Comparison of ENCODE assay signal across 8 mouse cellular contexts in genomic region chrX:57053174-57053992, GRCm38 (mm10). TPM values are rescaled to one million over a fixed set of nuclear protein-coding genes. Genes with fewer than 3 reads are reported as not detected.
DNase-seq lines count a peak whose midpoint lies in the region; ATAC-seq and TF ChIP-seq lines count a peak whose summit lies in the region.

TSS of gene Htatsf1 (plus strand) at chrX:57053583.

- H3K27ac ChIP-seq in ES-E14 (ENCODE audit: insufficient read depth, low read depth, low read length, poor library complexity, severe bottlenecking), result peak within 1 kb of the TSS; percentile 97
- peak within 1 kb of the TSS; percentile 98 for H3K27ac ChIP-seq in forebrain, embryonic 15.5 days (replicated peaks)
- peak within 1 kb of the TSS; percentile 96 for H3K27ac ChIP-seq in layer of hippocampus, adult 2 months
- H3K27ac ChIP-seq in lung, embryonic 14.5 days (ENCODE audit: low read depth), result peak within 1 kb of the TSS; percentile 95
- peak within 1 kb of the TSS; percentile 97 for H3K27ac ChIP-seq in olfactory bulb, adult 2 months (ENCODE audit: insufficient read depth, low read depth, low read length)
- H3K27ac ChIP-seq in thymus, adult 2 months (ENCODE audit: control insufficient read depth, insufficient read depth, low read length), result peak within 1 kb of the TSS; percentile 40

- H3K4me1 ChIP-seq in ES-E14 (ENCODE audit: control insufficient read depth in 2 of 2, insufficient read depth in 2 of 2, low read length in 2 of 2, poor library complexity in 1 of 2), result no peaks in the 10 kb centered on the region
- no peaks in the 10 kb centered on the region for H3K4me1 ChIP-seq in forebrain, embryonic 15.5 days
- H3K4me1 ChIP-seq in lung, embryonic 14.5 days (ENCODE audit: insufficient read depth), result no peaks in the 10 kb centered on the region
- no peaks in the 10 kb centered on the region for H3K4me1 ChIP-seq in olfactory bulb, adult 2 months (ENCODE audit: control insufficient read depth, insufficient read depth, low read length)
- H3K4me1 ChIP-seq in thymus, adult 2 months (replicated peaks; ENCODE audit: control insufficient read depth, insufficient read depth, low read length), result peaks cover 3% of the 10 kb centered on the region; the same call in 1 of the 2 replicates

- TF ChIP-seq POLR2A in olfactory bulb, adult 2 months (IDR thresholded peaks at IDR 0.05; ENCODE audit: insufficient read depth, low read depth, low read length), result peak; percentile 61
- no peak for TF ChIP-seq POLR2A in thymus, adult 2 months (IDR thresholded peaks at IDR 0.05; ENCODE audit: control insufficient read depth, extremely low read depth, insufficient read depth, low read length, poor library complexity)

- H3K27me3 ChIP-seq in forebrain, embryonic 15.5 days, result no peaks in the 10 kb centered on the region
- no peaks in the 10 kb centered on the region for H3K27me3 ChIP-seq in lung, embryonic 14.5 days (ENCODE audit: insufficient read depth, low read length)
- no peaks in the 10 kb centered on the region for H3K27me3 ChIP-seq in thymus, adult 2 months (ENCODE audit: control insufficient read depth, insufficient read depth, low read length)

- 23% methylated on average over 84 of the region's 85 CpGs for WGBS in forebrain, embryonic 15.5 days
- WGBS in lung, embryonic 14.5 days, result 12% methylated on average over 70 of the region's 85 CpGs
- 21% methylated on average over 80 of the region's 85 CpGs for WGBS in olfactory bulb, adult 2 months
- WGBS in thymus, adult 2 months, result under 1% methylated on average over 78 of the region's 85 CpGs

- in situ Hi-C loops in ES-E14 (cut with MboI; ENCODE audit: low sequenced_read_pairs in 2 of 2, unreplicated experiment in 2 of 2), result no loop called here

- TF ChIP-seq CTCF in layer of hippocampus, adult 2 months (conservative IDR thresholded peaks at IDR 0.05), result no peak
- TF ChIP-seq CTCF in lung, embryonic 14.5 days (IDR thresholded peaks at IDR 0.05; ENCODE audit: low read depth), result no peak
- TF ChIP-seq CTCF in olfactory bulb, adult 2 months (IDR thresholded peaks at IDR 0.05; ENCODE audit: insufficient read depth, low read depth, low read length), result no peak
- TF ChIP-seq CTCF in thymus, adult 2 months (IDR thresholded peaks at IDR 0.05; ENCODE audit: borderline replicate concordance, control insufficient read depth, extremely low read depth, insufficient read depth, low read length, poor library complexity), result no peak

- H3K36me3 ChIP-seq in ES-E14 (ENCODE audit: control insufficient read depth, insufficient read depth, low read length, poor library complexity, severe bottlenecking), result no peaks in the 10 kb centered on the region
- peaks cover 13% of the 10 kb centered on the region; the same call in 1 of the 2 replicates for H3K36me3 ChIP-seq in forebrain, embryonic 15.5 days
- H3K36me3 ChIP-seq in lung, embryonic 14.5 days (ENCODE audit: insufficient read depth), result peaks cover 14% of the 10 kb centered on the region; the same call in 1 of the 2 replicates
- no peaks in the 10 kb centered on the region; the same call in 1 of the 2 replicates for H3K36me3 ChIP-seq in thymus, adult 2 months (ENCODE audit: control insufficient read depth, insufficient read depth, low read length)

- intact Hi-C loops in heart, postnatal 25 days (cut with DNase I), result loop anchor here (10.0 kb wide), 2 partner anchors 341 to 459 kb away; partner anchors contain the start of genes Mmgt1 and Rbmx

- no peaks in the 10 kb centered on the region for H3K9me3 ChIP-seq in ES-E14 (ENCODE audit: control insufficient read depth, insufficient read depth, low read depth, low read length)
- H3K9me3 ChIP-seq in forebrain, embryonic 15.5 days, result no peaks in the 10 kb centered on the region
- no peaks in the 10 kb centered on the region for H3K9me3 ChIP-seq in lung, embryonic 14.5 days (ENCODE audit: low read depth, low read length)

- peak within 1 kb of the TSS; percentile 96 to 99 for H3K4me3 ChIP-seq in ES-E14 (ENCODE audit: insufficient read depth in 1 of 2, low read depth in 1 of 2, low read length in 2 of 2, poor library complexity in 1 of 2, severe bottlenecking in 1 of 2)
- H3K4me3 ChIP-seq in forebrain, embryonic 15.5 days, result peak within 1 kb of the TSS; percentile 65
- H3K4me3 ChIP-seq in layer of hippocampus, adult 2 months, result peak within 1 kb of the TSS; percentile 79
- H3K4me3 ChIP-seq in lung, embryonic 14.5 days (ENCODE audit: low read depth, low read length), result peak within 1 kb of the TSS; percentile 51
- H3K4me3 ChIP-seq in olfactory bulb, adult 2 months (ENCODE audit: insufficient read depth, low read depth, low read length), result peak within 1 kb of the TSS; percentile 75
- peak within 1 kb of the TSS; percentile 87 for H3K4me3 ChIP-seq in thymus, adult 2 months (ENCODE audit: control insufficient read depth, insufficient read depth, low read length)

- DNase-seq in ES-E14 (ENCODE audit: low read depth, low spot score), result peak; percentile 37
- peak; percentile 86 for DNase-seq in cerebellum, adult 11-12 months
- DNase-seq in heart, postnatal 25 days (ENCODE audit: low spot score), result peak; percentile 66
- DNase-seq in layer of hippocampus, adult 2 months (ENCODE audit: low spot score in 2 of 2), result peak; percentile 58 to 60
- DNase-seq in lung, embryonic 14.5 days, result peak; percentile 87
- peak; percentile 70 for DNase-seq in thymus, adult 2 months

- H3K4me2 ChIP-seq in forebrain, embryonic 15.5 days (replicated peaks), result peak within 1 kb of the TSS; percentile 52
- H3K4me2 ChIP-seq in lung, embryonic 14.5 days, result peak within 1 kb of the TSS; percentile 59

- peak within 1 kb of the TSS; percentile 99 for H3K9ac ChIP-seq in ES-E14 (ENCODE audit: insufficient read depth, low read depth, low read length, poor library complexity, severe bottlenecking)
- H3K9ac ChIP-seq in forebrain, embryonic 15.5 days (replicated peaks), result peak within 1 kb of the TSS; percentile 65
- H3K9ac ChIP-seq in lung, embryonic 14.5 days, result peak within 1 kb of the TSS; percentile 63

- peak; percentile 96 for ATAC-seq in forebrain, embryonic 15.5 days (replicated peaks)
- peak; percentile 98 for ATAC-seq in lung, embryonic 14.5 days (ENCODE audit: insufficient read depth)

TF ChIP-seq in ES-E14, 5 proteins besides CTCF, POLR2A, EP300 and RAD21:
- no peak for TF ChIP-seq MAFK (IDR thresholded peaks at IDR 0.05; ENCODE audit: insufficient read depth, low read depth, low read length)
- peak; percentile 70; the same call in 1 of the 2 replicates for TF ChIP-seq HCFC1 (IDR thresholded peaks at IDR 0.05; ENCODE audit: borderline replicate concordance, insufficient read depth, low read length)

RNA-seq across cellular contexts. Expression of gene Htatsf1, which starts in this region (rescaled TPM):
- 18.1 and 20.7 TPM in 2 replicates for total RNA-seq in ES-E14 (2012; rRNA removed)
- 96.2 and 104 TPM in 2 replicates for polyA plus RNA-seq in forebrain, embryonic 15.5 days (2015; fragmentation: Nextera tagmentation; extraction: Ambion mirVana)
- 10 to 100 TPM; 50.1 to 53.9 TPM for total RNA-seq in heart, postnatal 25 days (2021)
- 10 to 100 TPM; 63.1 to 63.2 TPM for total RNA-seq in layer of hippocampus, adult 2 months (2021)
- 75.0 and 77.5 TPM in 2 replicates for polyA plus RNA-seq in lung, embryonic 14.5 days (2014; fragmentation: Nextera tagmentation; extraction: Ambion mirVana)
- not detected in 2 replicates for polyA plus RNA-seq in olfactory bulb, adult 2 months (2012; ENCODE audit: insufficient read depth, insufficient read length, low replicate concordance, missing spikeins)
- polyA plus RNA-seq in thymus, adult 2 months (2012; rRNA removed), result 16.9 and 27.7 TPM in 2 replicates

Comparison
In these comparisons a context has a peak if more than half of its experiments do, and no peak if none do; other contexts are left out.
1. Peak in every context shown above with its lines: DNase-seq, ATAC-seq, H3K4me3 ChIP-seq and H3K27ac ChIP-seq.
2. DNase-seq: peak in every context shown above with its lines; median percentile 87 in lung, embryonic 14.5 days; 86 in cerebellum, adult 11-12 months; 70 in thymus, adult 2 months; 66 in heart, postnatal 25 days; 59 in layer of hippocampus, adult 2 months; 37 in ES-E14.
3. H3K27ac ChIP-seq: peak in every context shown above with its lines; median percentile 98 in forebrain, embryonic 15.5 days; 97 in ES-E14; 97 in olfactory bulb, adult 2 months; 96 in layer of hippocampus, adult 2 months; 95 in lung, embryonic 14.5 days; 40 in thymus, adult 2 months.